Mouse (Mus musculus): ENCODE results near the gene Pink1. TPM values are rescaled to one million over a fixed set of nuclear protein-coding genes. Genes with fewer than 3 reads are reported as not detected.

The Pink1 gene
- polyA plus RNA-seq, 1 experiment, result not detected

DNA sequence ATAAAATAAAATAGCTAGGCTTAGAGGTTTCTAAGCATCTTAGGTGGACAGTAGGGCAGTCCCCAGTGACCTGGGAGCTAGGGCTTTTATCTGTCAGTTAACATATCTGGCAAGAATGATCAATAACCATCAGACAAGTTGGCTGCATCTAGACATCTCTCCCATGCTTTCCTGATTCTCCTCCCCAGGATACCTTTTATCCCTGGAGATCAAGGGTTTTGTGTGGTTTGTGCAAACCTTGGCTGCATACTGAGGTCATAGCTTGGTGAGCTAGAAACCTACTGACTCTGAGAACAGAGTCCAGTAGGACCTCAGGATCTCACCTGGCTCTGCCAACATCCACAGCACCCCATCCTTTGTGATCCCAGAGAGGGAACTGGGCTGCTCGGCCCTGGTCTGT is 21.2 kb upstream of the Pink1 start:
- Histone ChIP-seq H3K27ac (ENCODE audit: insufficient read depth, low read depth, low read length) (no peak overlapping the region), H3K4me1 (ENCODE audit: control insufficient read depth, insufficient read depth, low read length) (no peaks in the 10 kb centered on the region; the same call in 1 of the 2 replicates), H3K4me3 (ENCODE audit: insufficient read depth, low read depth, low read length) (no peak overlapping the region)
- TF ChIP-seq POLR2A (IDR thresholded peaks at IDR 0.05; ENCODE audit: insufficient read depth, low read depth, low read length) (no peak), CTCF (IDR thresholded peaks at IDR 0.05; ENCODE audit: insufficient read depth, low read depth, low read length) (no peak)
- 71% methylated on average over 1 of the region's 1 CpGs for WGBS

DNA sequence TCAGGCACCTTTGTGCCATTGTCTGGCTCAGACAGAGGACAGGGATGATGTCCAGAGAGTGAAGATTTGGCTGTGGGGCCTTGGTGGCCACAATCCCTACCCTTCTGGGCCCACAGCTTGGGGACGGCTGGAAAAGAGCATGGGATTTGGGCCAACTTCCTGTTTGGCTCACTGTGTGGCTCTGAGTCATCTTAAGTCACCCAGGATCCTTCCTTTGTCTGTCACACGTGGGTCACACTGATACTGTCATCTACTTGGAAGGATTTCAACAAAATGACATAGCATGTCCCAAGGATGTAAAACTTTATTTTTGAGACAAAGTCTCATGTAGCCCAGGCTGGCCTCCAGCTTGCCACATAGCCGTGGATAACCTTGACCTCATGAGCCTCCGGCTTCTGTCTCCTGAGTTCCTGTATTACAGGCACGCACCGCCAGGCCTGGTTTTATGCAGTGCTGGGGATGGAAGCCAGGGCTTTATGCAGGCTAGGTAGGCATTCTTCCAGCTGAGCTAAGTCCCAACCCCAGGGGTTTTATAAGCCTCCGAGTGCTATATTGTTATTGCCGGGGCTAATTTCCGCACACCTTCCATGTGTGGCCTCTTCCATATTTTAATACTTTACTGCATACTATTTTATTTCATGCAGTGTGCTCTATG is 18.9 kb upstream of the Pink1 start:
- WGBS, result 73% methylated on average over 9 of the region's 9 CpGs
- TF ChIP-seq CTCF (IDR thresholded peaks at IDR 0.05; ENCODE audit: insufficient read depth, low read depth, low read length) (no peak), POLR2A (IDR thresholded peaks at IDR 0.05; ENCODE audit: insufficient read depth, low read depth, low read length) (no peak)
- H3K27ac ChIP-seq (ENCODE audit: insufficient read depth, low read depth, low read length), result no peak overlapping the region
- H3K4me1 ChIP-seq (ENCODE audit: control insufficient read depth, insufficient read depth, low read length), result no peaks in the 10 kb centered on the region; the same call in 1 of the 2 replicates
- H3K4me3 ChIP-seq (ENCODE audit: insufficient read depth, low read depth, low read length), result no peak overlapping the region

DNA sequence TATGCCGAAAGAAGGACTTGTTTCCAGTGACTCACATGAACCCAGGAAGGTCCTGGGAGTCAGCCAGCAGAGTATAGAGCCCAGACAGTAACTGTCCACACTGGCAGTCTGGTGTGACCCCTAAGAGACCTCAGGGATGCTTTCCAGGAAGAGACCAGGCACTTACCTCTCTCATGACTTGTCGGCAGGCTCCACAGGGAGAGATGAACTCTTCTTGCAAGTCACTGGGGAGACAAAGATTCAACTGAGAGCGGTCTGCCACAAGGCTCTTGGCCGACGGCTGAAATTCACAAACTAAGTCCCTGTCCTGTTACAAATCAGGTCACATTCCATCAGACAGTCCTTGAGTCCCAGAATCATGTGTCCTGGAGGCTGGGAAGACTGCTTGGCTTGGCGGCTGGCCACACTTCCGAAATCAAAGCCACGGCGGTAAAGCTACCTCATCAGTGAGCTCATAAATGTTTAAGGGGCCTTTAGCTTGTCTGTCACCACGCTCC is 17.3 kb upstream of the Pink1 start:
- 71% methylated on average over 10 of the region's 10 CpGs for WGBS
- H3K4me3 ChIP-seq (ENCODE audit: insufficient read depth, low read depth, low read length), result no peak overlapping the region
- H3K27ac ChIP-seq (ENCODE audit: insufficient read depth, low read depth, low read length), result no peak overlapping the region
- TF ChIP-seq CTCF (IDR thresholded peaks at IDR 0.05; ENCODE audit: insufficient read depth, low read depth, low read length) (no peak), POLR2A (IDR thresholded peaks at IDR 0.05; ENCODE audit: insufficient read depth, low read depth, low read length) (no peak)
- H3K4me1 ChIP-seq (ENCODE audit: control insufficient read depth, insufficient read depth, low read length), result no peaks in the 10 kb centered on the region; the same call in 1 of the 2 replicates

DNA sequence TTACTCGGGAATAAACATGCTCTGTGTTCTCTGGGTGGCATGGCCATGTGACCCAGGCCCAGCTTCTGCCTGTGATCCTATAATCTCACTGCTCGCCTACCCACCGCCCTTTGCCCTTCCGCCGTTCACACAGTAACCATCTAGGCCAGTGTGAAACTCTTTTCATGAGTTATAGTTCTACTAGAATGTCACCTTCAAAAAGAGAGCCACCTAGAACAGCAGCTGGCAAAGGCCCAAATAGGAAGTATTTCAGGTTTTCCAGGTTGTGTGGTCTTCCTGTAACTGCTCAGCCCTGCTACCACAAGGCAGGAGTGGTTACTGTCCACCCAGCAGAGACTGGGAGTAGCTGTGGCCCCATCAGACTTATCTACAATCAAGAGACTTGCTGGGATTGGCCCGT is 16.7 kb upstream of the Pink1 start:
- WGBS, result 92% methylated on average over 6 of the region's 6 CpGs
- Histone ChIP-seq H3K27ac (ENCODE audit: insufficient read depth, low read depth, low read length) (no peak overlapping the region), H3K4me3 (ENCODE audit: insufficient read depth, low read depth, low read length) (no peak overlapping the region), H3K4me1 (ENCODE audit: control insufficient read depth, insufficient read depth, low read length) (no peaks in the 10 kb centered on the region; the same call in 1 of the 2 replicates)
- TF ChIP-seq POLR2A (IDR thresholded peaks at IDR 0.05; ENCODE audit: insufficient read depth, low read depth, low read length) (no peak), CTCF (IDR thresholded peaks at IDR 0.05; ENCODE audit: insufficient read depth, low read depth, low read length) (no peak)

DNA sequence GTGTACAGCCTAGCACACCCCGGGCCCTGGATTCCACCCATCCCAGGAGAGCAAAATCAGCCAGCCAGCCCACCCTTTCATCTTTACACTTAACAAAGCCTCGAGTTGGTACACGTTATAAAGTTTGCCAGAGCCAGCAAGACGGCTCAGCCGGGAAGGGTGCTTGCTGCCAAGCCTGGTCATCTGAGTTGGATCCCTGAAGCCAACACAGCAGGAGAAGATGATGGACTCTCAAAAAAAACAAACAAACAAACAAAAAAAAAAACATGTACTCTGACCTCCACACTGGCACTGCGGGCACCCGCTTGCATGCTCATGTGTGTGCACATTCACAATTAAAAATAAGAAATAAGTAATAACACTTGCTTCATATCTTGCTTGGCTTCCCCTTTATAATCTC is 15.9 kb upstream of the Pink1 start:
- TF ChIP-seq POLR2A (IDR thresholded peaks at IDR 0.05; ENCODE audit: insufficient read depth, low read depth, low read length) (no peak), CTCF (IDR thresholded peaks at IDR 0.05; ENCODE audit: insufficient read depth, low read depth, low read length) (no peak)
- no peak overlapping the region for H3K4me3 ChIP-seq (ENCODE audit: insufficient read depth, low read depth, low read length)
- H3K27ac ChIP-seq (ENCODE audit: insufficient read depth, low read depth, low read length), result no peak overlapping the region
- no peaks in the 10 kb centered on the region; the same call in 1 of the 2 replicates for H3K4me1 ChIP-seq (ENCODE audit: control insufficient read depth, insufficient read depth, low read length)
- WGBS, result 59% methylated on average over 7 of the region's 7 CpGs

DNA sequence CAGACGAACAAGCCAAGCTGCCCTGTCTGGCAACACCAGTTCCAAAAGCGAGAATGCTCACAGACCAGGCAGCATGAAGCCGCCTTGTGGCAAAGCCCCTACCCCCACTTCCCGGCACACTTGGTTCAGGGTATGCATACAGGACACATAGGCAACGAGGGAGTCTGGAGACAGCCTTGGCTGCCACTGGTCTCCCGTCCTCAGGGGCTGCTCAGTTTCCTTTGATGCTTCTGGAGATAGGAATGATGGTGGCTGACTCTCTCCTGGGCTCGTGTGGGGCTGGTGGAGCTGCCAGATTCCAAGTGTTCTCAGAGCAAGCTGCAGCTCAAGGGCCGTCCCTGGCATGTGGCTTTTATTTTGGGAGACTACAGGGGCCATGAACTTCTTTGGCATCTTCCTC is 15.3 kb upstream of the Pink1 start:
- Histone ChIP-seq H3K4me3 (ENCODE audit: insufficient read depth, low read depth, low read length) (no peak overlapping the region), H3K4me1 (ENCODE audit: control insufficient read depth, insufficient read depth, low read length) (no peaks in the 10 kb centered on the region; the same call in 1 of the 2 replicates), H3K27ac (ENCODE audit: insufficient read depth, low read depth, low read length) (no peak overlapping the region)
- WGBS, result 81% methylated on average over 8 of the region's 8 CpGs
- no peak for TF ChIP-seq POLR2A (IDR thresholded peaks at IDR 0.05; ENCODE audit: insufficient read depth, low read depth, low read length)
- TF ChIP-seq CTCF (IDR thresholded peaks at IDR 0.05; ENCODE audit: insufficient read depth, low read depth, low read length), result no peak

DNA sequence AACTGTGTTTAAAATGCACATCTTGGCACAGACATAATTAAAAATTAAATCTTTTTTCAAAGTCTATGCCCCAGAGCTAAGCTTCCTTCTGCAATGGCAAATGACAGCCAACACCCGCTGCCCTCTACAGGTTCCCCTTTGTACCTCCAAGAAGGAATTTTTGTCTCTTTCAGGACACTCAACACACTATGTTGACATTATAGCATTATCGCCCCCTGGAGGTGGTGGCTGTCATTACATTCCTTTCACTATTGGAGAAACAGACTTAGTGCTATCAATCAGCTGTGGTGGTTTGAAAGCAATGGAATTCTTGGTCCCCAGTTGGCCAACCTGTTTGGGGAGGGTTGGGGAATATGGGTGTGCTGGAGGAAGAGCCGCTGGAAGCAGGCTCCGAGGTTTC is 13.9 kb upstream of the Pink1 start:
- 27% methylated on average over 4 of the region's 4 CpGs for WGBS
- TF ChIP-seq CTCF (IDR thresholded peaks at IDR 0.05; ENCODE audit: insufficient read depth, low read depth, low read length) (peak; percentile 30; the same call in 1 of the 2 replicates), POLR2A (IDR thresholded peaks at IDR 0.05; ENCODE audit: insufficient read depth, low read depth, low read length) (no peak)
- Histone ChIP-seq H3K4me1 (ENCODE audit: control insufficient read depth, insufficient read depth, low read length) (no peaks in the 10 kb centered on the region; the same call in 1 of the 2 replicates), H3K4me3 (ENCODE audit: insufficient read depth, low read depth, low read length) (no peak overlapping the region), H3K27ac (ENCODE audit: insufficient read depth, low read depth, low read length) (no peak overlapping the region)

DNA sequence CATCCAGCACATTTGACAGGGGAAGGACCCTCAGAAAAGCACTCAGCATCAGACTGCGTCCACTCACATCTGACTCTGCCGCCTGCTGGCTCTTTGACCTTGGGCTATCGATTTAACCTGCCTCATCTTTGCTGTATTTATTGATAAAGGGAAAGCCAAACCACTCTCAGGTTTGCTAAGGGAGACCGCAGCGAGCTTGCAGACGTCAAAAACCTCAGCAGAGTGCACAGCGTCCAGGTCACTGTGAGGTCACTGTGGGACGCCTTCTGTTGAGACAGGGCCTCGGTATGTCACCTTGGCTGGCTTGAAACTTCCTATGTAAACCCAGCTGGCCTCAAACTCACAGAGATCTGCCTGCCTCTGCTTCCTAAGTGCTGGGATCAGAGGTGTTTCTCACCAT is 11.2 kb upstream of the Pink1 start:
- no peak overlapping the region for H3K4me3 ChIP-seq (ENCODE audit: insufficient read depth, low read depth, low read length)
- no peak for TF ChIP-seq CTCF (IDR thresholded peaks at IDR 0.05; ENCODE audit: insufficient read depth, low read depth, low read length)
- no peak for TF ChIP-seq POLR2A (IDR thresholded peaks at IDR 0.05; ENCODE audit: insufficient read depth, low read depth, low read length)
- 90% methylated on average over 9 of the region's 9 CpGs for WGBS
- no peak overlapping the region for H3K27ac ChIP-seq (ENCODE audit: insufficient read depth, low read depth, low read length)
- no peaks in the 10 kb centered on the region for H3K4me1 ChIP-seq (ENCODE audit: control insufficient read depth, insufficient read depth, low read length)

DNA sequence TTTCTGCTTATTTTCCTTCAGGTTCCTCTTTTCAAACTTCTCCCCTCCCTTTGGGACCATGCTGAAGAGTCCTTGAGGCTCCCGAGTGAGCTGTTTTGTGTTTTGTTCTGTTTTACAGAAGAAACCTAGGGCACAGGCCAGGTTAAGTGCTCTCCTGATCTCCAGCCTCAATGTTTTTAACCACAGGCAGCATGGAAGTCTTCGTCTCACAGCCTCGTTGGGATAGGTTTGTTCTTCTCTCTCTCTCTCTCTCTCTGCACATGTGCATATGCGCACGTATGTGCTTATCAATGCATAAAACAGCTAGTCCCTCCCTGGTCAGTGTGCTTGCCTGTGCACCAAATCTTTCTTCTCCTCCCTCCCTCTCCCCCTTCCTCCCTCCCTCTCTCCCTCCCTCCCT is 10.8 kb upstream of the Pink1 start:
- TF ChIP-seq CTCF (IDR thresholded peaks at IDR 0.05; ENCODE audit: insufficient read depth, low read depth, low read length), result no peak
- no peak for TF ChIP-seq POLR2A (IDR thresholded peaks at IDR 0.05; ENCODE audit: insufficient read depth, low read depth, low read length)
- WGBS, result 77% methylated on average over 5 of the region's 5 CpGs

More for the DNA sequence above, 10.8 kb upstream of the Pink1 start:
- Histone ChIP-seq H3K27ac (ENCODE audit: insufficient read depth, low read depth, low read length) (no peak overlapping the region), H3K4me1 (ENCODE audit: control insufficient read depth, insufficient read depth, low read length) (no peaks in the 10 kb centered on the region), H3K4me3 (ENCODE audit: insufficient read depth, low read depth, low read length) (no peak overlapping the region)

Measured in olfactory bulb, adult 2 months (tissue).